Mouse (Mus musculus) cerebellum, adult 18-20 months (tissue): Measurements from ENCODE around the gene Zfp804b.
"Not testable (repeated sequence)": the region's sequence is repeated elsewhere in the genome, so short reads cannot be mapped to it uniquely, and the experiment has no call there.

Experiments
- DNase-seq, 2 experiments: peaks; one replicate each; pipeline ENCODE4 v3.0.0; 2021

Gene Zfp804b

GRCm38 (mm10) chr5:7344145-7345010 is at the start of gene Zfp804b:
TSS of gene Zfp804b (minus strand) at chr5:7344756.
- DNase-seq = peak in 1 of 2 experiments; percentile 2

- not testable (repeated sequence) for DNase-seq
Measured at GRCm38 (mm10) chr5:7364616-7365015, 20.1 kb upstream of the Zfp804b start.

- DNase-seq = no peak
Measured at GRCm38 (mm10) chr5:7345011-7345389, 444 bp upstream of the Zfp804b start.

- no peak for DNase-seq
Measured at GRCm38 (mm10) chr5:7325594-7325993, 19.0 kb downstream of the Zfp804b start.

GRCm38 (mm10) chr5:7303819-7304218 is 40.7 kb downstream of the Zfp804b start, which contains the start of gene Tex47:
TSS of gene Tex47 (plus strand) at chr5:7304119.
- no peak for DNase-seq

GRCm38 (mm10) chr5:7302969-7303368 is 41.6 kb downstream of the Zfp804b start:
- DNase-seq = no peak

- DNase-seq = no peak
Measured at GRCm38 (mm10) chr5:7284336-7284735, 60.2 kb downstream of the Zfp804b start.

- no peak for DNase-seq
Measured at GRCm38 (mm10) chr5:7276659-7277455, 67.7 kb downstream of the Zfp804b start.

GRCm38 (mm10) chr5:7177589-7177988 is 167.0 kb downstream of the Zfp804b start:
- DNase-seq = no peak

- DNase-seq = no peak
Measured at GRCm38 (mm10) chr5:7139658-7140057, 204.9 kb downstream of the Zfp804b start.

- no peak for DNase-seq
Measured at GRCm38 (mm10) chr5:7102387-7102786, 242.2 kb downstream of the Zfp804b start.

GRCm38 (mm10) chr5:7073936-7074631 is 270.5 kb downstream of the Zfp804b start:
- no peak for DNase-seq

- DNase-seq = no peak
Measured at GRCm38 (mm10) chr5:7007468-7007867, 337.1 kb downstream of the Zfp804b start.

- DNase-seq = no peak
Measured at GRCm38 (mm10) chr5:6983993-6984392, 360.6 kb downstream of the Zfp804b start.

- DNase-seq = no peak
Measured at GRCm38 (mm10) chr5:6934837-6935236, 409.7 kb downstream of the Zfp804b start.

GRCm38 (mm10) chr5:6911290-6911689 is 433.3 kb downstream of the Zfp804b start:
- no peak for DNase-seq

GRCm38 (mm10) chr5:6881396-6881795 is 463.2 kb downstream of the Zfp804b start:
- no peak for DNase-seq

GRCm38 (mm10) chr5:6871566-6871965 is 473.0 kb downstream of the Zfp804b start:
- DNase-seq = no peak

GRCm38 (mm10) chr5:6870970-6871369 is 473.6 kb downstream of the Zfp804b start:
- DNase-seq = no peak

- DNase-seq = no peak
Measured at GRCm38 (mm10) chr5:6795396-6795795, 549.2 kb downstream of the Zfp804b start.

GRCm38 (mm10) chr5:6769357-6769892 is 575.1 kb downstream of the Zfp804b start:
- no peak for DNase-seq
